Mouse (Mus musculus) heart, postnatal 0 days (tissue): Measurements from ENCODE around the gene App.

Experiments
- CTCF ChIP-seq: IDR thresholded peaks from 2 replicates; pipeline ENCODE4 v1.5.1; 2016; ENCODE audit warnings: antibody characterized with exemption, control low read depth, low read depth
- EP300 ChIP-seq: IDR thresholded peaks from 2 replicates; pipeline ENCODE4 v1.6.1; 2016; ENCODE audit warnings: antibody characterized with exemption, low read depth

DNA sequence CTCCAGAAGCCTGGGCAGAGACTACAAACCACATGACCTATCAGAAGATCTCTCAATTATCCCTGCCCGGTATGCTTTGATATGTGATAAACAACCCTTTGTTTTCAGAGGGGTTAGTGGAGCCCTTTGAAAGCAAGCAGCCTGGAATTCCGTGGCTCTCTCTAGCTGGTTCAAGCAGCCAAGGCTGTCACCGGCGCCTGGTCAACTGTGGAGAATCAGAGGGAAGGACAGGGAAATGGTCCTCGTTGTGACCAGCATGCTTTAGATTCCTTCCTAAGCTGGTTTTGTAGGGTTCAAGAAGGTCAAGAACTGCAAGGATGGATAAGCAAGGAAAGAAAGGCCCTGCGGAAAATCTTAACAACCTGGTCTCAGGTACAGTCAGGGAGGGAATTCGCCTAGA lies 21.9 kb downstream of the App start:
- no peak for TF ChIP-seq CTCF
- no peak for TF ChIP-seq EP300
